Mouse (Mus musculus) retina, postnatal 7 days (tissue): Measurements from ENCODE around the gene Soga1.

Source experiments
- DNase-seq: peaks from one replicate; pipeline ENCODE4 v3.0.0-alpha.2; 2012; ENCODE audit warnings: low read depth, low spot score

Gene Soga1

GRCm38 (mm10) chr2:157039900-157040648 is 39.0 kb downstream of the Soga1 start:
- no peak for DNase-seq

DNA sequence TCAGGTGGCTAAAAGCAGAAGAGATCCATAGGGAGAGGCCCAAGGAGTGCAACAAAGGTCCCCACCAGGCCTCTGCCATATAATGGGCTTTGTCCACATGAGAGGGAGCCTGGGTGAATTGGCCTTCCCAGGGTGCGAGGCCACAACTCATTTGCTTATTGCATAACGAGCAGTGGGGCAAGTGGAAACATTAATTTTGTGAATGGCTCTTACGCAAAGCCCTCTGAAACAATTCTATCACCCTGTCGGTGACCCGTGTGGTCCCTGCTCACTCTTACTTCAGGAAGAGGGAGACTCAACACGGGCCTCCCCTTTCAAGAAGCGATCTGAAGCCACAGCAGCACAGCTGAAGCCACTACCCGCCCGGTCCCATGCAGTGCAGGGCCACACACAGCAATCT is 41.8 kb downstream of the Soga1 start:
- no peak for DNase-seq

GRCm38 (mm10) chr2:157036400-157036799 is 42.7 kb downstream of the Soga1 start:
- DNase-seq: no peak

GRCm38 (mm10) chr2:157035371-157035770 is 43.7 kb downstream of the Soga1 start:
- DNase-seq: no peak

GRCm38 (mm10) chr2:157030804-157031203 is 48.2 kb downstream of the Soga1 start:
- peak; percentile 81 for DNase-seq

GRCm38 (mm10) chr2:157028261-157028660 is 50.8 kb downstream of the Soga1 start:
- DNase-seq: no peak

- DNase-seq: no peak
Measured at GRCm38 (mm10) chr2:157027106-157028008, 51.7 kb downstream of the Soga1 start.

DNA sequence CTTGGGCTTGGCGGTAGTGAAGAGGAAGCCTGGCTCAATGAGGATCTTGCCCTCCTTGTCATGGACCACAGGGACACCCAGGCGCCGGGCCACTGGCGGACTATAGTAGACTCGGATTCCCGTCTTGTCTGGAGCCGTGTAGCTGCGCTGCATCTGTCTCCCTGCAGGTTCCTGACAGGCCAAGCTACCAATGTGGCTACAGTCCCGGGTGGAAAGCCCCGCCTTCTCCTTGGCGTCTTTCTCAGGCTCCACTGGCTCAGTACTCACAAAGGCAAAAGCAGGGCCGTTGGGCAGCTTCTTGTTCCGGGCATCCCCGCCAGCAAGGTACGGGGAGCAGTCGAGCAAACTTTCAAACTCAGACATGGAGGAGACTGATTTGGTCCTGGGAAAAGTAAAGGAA is 57.9 kb downstream of the Soga1 start:
- no peak for DNase-seq

- no peak for DNase-seq
Measured at GRCm38 (mm10) chr2:157019228-157019627, 59.8 kb downstream of the Soga1 start.

DNA sequence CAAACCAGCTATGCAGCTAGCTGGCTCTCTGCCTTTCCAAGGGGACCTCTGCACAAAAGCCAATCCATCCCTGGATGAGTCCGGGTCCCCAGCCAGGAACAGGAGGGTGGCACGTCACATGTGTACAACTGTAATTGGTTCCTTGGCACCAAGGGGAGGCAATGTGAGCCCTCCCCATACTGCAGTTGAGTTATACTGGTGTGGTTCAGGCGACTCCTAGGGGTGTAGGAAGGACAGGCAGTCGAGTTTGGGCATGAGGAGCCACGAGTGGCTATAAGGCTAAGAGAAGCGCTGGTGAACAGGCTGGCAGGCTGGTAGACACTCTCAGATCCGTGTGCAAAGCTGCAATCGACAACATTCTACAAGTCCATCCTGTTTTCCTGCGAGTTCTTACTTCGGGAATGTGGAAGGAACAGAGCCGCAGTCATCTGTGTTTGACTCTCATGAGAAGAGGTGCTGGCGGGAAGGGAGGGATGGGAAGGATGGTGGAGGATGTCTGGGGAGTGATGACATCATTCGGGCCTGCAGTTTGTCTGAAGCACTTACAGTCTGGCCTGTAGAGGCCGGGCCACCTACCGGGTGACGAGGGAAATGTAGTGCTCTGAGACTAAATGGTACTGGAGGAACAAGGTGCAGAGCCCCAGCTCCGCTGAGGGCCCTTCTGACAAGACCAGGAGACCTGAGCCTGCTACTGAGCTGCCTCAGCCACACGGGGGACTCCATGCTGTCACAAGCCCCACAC is 62.4 kb downstream of the Soga1 start:
- DNase-seq: no peak

- no peak for DNase-seq
Measured at GRCm38 (mm10) chr2:157012341-157012740, 66.7 kb downstream of the Soga1 start.

- no peak for DNase-seq
Measured at GRCm38 (mm10) chr2:157010634-157011310, 68.3 kb downstream of the Soga1 start.

DNA sequence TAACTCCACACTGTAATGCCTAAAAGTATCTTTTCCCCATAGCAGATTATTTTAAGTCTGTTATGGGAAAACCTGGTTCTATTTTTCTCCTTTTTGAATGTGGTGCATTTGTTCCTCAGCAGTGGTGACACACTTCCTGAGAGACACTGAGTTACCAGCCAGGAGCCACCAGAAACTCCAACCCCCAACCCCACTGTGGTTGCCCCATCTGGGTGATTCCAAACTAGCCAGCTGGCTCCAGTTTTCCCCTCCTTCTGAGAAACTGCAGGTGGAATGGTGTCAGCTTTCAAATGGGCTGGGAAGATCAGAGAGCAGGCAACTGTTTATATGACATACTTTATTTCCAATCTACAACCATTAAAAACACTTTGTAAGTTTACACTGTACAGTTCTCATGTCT is 68.9 kb downstream of the Soga1 start:
- no peak for DNase-seq

DNA sequence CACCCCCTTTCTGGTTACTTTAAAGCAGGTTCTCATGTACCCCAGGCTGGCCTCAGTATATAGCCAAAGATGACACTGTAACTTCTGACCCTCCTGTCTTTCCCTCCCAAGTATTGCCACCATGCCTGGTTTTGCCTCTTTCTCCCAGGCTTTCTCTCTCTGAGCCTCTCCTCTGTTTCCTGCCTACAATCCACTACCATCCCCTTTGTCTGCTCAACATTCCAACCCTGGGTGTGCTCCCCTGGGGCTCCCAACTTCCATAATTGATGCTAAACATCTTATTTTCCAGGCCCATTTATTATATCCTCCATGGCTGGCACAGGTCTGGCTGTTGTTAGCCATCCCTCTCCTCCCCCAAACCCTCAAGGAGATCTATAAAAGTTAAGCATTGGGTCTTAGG is 70.5 kb downstream of the Soga1 start:
- DNase-seq: no peak

DNA sequence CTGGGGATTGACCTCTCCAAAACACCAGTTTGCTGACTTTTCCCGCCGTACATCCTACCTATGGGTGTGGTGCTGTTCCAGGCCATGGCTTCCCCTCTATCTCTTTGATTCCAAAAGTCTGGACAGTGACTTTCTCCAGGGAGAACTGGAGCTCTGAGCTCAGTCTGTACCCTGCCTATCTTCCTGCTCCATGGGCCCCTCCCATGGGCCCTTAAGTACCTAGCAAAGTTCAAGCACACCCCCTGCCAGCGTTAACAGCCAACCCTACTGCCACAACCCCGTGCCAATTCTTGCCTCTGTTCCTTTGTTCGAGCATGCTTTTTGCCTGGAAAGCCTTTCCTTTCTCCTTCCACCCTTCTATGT is 71.8 kb downstream of the Soga1 start:
- DNase-seq: no peak

GRCm38 (mm10) chr2:157006511-157007233 is 72.4 kb downstream of the Soga1 start, which contains the start of gene Dsn1:
Gene Dsn1 (minus strand): TSS chr2:157007154.
- DNase-seq: peak; percentile 76

DNA sequence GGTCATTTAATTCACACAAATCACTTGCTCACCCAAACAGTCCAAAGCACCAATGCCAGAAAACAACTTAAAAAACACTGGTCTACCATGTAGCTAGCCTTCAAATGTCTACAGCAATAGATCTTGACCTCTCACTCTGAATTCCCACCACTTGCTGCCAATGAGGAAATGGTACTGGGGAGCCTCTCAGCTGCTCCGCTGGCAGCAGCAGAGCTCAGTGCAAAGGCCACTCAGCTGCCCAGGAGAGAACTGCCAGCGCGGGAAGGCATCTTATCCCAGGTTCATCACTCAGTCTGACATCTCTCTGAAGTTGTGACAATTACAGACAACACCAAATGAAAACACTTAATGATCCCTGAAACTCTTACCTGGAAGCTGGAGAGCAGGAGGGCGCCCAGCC is 76.7 kb downstream of the Soga1 start:
- no peak for DNase-seq

DNA sequence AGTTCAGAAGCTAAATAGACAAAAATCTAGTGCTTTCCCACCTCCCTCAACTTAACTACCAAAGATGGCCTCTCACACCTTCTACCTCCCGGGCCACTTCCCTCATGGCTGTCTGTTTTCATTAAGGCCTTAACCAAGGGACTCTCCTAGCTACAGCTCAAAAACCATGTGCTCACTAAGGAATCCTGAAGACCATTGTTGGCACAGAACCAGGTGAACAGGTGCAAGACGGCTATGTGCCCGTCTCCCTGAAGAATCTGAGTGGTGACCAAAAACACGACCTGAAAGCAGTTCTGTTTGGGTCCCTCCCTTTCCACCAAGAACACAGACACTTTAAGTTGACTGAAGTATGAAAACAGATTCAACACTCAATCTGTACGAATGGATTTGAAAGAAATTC is 80.8 kb downstream of the Soga1 start:
- no peak for DNase-seq

GRCm38 (mm10) chr2:156996576-156996975 is 82.5 kb downstream of the Soga1 start:
- peak; percentile 72 for DNase-seq

- DNase-seq: peak; percentile 93
Measured at GRCm38 (mm10) chr2:156991470-156992319, 87.4 kb downstream of the Soga1 start, which contains the start of gene Ndrg3. Gene Ndrg3 (minus strand): TSS chr2:156992056.
